Mouse (Mus musculus) urinary bladder, adult 18-20 months (tissue): ENCODE measurements at regions not wholly inside any gene's neighbourhood (a gene's known extent, or its start where the extent isn't known, plus 50 kb on each side); places are given as distances from the start of the nearest gene placed in this dataset.

Experiments used
- DNase-seq, 2 experiments: peaks; one replicate each; pipeline ENCODE4 v3.0.0; 2022; ENCODE audit warnings: low spot score in 2 of 2, mixed read lengths in 2 of 2

DNA sequence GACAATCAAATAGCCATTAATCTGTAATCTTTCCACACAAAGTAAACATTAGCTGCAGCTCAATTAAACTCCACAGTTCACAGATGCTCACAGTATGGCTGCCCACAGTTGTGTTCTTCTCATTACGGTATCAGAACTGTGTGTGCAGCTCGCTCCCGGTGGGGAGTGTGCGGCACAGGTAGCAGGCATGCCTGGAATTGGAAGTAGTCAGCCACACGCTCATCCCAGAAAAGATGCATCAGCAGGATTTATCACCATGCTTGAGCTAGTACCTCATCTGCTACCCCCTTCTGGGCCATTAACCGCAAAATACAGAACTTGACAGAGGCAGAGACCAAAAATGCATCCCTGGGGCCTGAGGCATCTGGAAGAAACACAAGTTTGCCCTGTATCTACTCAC is 437.8 kb downstream of the Adam3 start:
- DNase-seq: no peak

DNA sequence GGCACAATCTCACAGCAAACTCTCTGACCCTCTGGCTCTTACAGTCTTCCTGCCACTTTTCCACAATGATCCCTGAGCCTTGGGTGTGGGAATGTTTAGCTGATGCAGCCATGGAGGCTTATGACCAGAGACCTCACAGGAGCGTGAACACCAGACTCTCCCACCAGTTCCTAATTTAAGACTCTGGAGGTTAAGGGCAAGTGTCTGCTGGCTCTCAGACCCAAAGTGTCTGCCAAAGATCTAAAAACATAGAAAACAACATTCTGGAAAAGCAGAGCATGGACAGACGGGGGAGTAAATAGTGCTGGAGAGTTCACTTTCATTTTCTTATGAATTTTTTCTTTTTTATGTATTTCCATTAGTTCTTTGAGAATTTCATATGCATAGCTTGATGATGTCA is 440.7 kb downstream of the Adam3 start:
- no peak for DNase-seq

DNA sequence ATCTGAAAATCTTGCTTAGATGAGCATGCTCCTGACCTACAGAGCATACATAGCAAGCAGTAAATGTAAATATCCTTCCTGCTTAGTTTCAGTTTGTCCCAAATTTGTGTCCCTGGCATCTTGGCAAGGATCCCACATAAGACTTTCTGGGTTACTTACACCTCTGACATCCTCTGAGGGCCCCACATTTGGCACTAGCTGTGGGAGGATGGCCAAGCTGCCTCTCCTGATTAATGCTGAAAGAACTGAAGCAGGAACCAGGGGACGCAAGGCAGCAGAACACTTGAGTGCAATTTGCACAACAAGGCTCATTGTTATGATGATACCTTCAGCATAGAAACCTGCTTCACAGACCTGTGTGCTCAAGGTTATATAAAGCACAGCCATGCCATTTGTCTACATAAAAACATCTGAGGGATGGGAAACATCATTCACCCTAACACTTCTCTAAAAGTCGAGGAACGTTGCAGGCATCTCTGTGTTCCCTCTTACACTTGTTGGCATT is 441.7 kb downstream of the Adam3 start:
- DNase-seq: no peak

DNA sequence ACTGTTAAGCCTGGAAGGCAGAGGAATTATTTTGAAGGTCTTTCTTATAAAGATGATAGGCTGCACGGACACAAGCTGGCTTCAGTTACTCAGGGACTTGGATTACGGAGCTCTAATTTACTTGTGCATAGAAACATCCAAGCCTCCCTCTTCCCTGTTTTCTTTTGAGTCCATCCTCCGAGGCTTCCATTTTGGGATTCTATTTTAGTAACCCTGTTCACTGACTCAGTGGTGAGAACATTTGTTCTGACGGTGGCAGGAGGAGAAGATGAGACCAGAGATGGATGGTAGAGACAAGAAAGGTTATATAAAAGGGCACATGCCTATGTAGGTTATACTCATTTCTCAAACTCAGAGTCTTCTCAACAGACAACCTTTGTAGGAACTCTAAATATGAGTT is 445.4 kb downstream of the Adam3 start:
- DNase-seq: no peak

DNA sequence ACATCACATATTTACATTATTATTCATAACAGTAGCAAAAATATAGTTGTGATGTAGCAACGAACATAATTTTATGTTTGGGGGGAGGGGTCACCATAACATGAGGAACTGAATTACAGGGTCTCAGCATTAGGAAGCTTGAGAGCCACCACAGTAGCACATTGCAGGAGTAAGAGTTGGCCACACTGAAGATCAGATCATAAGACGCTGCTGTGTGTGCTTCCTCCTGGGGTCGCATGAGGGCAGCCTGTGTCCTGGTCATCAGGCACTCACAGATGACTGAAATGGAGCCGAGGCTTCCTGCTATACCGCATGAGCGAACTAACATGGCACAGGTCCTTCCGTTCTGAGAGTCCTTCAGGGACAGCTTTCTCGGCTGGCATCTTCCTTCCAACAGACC is 447.3 kb downstream of the Adam3 start:
- no peak for DNase-seq

DNA sequence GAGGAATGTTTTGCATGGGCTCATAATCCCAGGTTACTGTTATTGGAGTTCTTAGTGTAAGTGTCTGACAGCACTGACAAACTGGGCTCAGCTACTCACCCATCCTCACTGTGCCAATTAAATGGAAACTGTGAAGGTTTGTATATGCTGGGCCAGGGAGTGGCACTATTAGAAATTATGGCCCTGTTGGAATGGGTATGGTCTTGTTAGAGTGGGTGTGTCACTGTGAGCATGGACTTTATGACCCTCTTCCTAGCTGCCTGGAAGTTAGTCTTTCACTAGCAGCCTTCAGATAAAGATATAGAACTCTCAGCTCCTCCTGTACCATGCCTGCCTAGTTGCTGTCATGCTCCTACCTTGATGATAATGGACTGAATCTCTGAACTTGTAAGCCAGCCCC is 464.3 kb downstream of the Adam3 start:
- DNase-seq: no peak

DNA sequence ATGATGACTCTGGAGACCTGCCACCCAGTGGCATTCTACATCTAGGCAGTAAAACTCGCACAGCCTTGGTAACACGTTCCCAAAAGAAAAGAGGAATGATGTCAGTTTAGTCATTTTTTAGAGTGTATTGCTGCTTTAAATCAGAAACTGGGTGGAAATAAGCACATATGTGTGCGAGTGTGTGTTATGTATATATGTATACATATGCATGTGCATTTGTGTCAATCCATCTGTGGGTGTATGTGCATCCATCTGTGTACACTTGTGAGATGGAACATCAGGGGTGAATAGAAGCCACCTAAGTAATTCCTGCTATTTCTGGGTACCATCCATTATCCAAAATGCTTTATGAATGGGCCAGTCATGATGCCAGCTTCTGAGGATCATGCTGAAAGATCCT is 467.0 kb downstream of the Adam3 start:
- no peak for DNase-seq

DNA sequence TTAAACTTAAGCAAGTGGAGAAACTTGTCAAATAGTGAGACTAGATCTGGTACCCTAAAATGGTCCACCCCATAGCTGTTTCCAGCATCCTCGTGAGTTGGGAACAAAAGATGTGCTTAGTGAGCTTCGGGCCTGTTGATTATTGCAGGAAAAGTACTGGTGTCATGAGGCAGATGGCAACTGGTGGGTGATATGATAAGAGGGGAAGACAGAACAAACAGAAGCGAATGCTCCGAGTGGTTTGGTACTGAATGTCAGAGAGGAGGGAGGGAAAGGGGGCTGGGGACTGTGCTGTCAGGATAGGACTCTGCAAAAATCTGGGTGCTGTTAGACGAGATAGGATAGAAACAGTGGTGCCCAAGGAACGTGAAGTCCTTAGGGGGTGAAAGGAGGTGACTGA is 483.4 kb downstream of the Adam3 start:
- no peak for DNase-seq

DNA sequence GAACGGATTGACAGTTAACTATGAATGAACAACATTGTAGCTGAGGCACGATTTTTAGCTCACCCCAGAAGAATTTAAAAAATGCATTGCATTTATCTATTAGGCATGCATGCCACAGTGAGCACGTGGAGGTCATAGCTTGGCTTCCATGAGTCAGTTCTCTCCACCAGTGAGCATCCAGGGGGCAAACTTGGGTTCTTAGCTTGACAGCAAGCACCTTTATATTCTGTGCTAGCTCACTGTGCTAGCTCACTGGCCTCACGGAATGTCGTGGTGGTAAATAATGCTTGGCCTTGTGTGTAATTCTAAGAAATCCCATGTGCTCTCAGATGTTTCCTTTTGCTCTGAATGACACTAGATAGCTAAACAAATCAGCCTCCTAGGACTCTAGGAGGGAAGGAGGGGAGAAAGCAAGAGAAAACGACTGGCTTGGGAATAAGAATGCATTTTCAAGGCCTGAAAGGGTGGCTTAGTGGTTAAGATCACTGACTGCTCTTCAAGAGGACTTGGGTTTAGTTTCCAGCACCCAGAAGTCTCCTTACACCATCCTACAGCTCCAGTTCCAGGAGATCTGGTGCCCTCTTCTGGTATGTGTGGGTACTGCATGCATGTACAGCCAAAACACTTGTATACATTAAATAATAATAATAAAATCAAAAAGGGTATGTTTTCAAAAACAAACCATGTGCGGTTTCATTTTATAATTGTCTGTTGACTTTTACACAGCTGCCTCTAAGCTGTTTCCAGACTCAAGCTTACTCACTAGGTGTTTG is 485.3 kb downstream of the Adam3 start:
- DNase-seq: no peak

DNA sequence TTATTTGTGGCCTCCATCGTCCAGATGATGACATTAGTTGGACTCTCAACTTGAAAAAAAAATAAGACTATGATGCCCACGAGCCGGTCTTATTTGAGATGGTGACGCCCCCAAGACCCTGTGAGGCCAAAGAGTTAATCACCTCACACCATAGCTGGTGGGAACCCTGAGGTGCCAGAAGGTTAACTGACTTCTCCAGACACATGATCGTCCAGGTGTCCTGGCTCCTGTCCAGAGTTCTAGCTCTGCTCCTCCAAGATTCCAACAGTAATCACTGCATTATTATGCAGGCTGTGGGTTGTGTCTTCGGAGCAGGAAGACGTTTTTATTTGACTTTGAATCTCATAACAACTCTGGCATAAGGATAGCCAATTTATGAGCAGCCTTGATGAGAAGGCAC is 490.7 kb downstream of the Adam3 start:
- no peak for DNase-seq

DNA sequence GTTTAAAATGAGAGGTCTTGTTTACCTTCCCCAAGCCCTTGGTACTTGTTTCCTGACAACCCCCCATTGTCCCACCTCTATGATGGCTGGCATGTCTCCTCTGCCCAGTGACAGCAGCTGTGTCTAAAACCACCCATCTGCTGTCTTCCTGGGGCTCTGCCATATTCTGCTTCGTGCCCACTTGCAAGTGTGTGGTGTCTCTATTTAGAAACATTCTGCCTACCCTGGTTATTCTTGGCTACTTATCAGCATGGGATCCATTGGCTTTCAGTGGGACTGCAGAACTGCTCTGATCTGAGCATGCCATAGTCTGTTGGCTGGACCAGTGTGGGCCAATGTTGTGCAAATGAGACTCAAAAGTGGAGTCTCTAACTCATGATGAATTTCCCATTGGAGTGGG is 497.5 kb downstream of the Adam3 start:
- no peak for DNase-seq

DNA sequence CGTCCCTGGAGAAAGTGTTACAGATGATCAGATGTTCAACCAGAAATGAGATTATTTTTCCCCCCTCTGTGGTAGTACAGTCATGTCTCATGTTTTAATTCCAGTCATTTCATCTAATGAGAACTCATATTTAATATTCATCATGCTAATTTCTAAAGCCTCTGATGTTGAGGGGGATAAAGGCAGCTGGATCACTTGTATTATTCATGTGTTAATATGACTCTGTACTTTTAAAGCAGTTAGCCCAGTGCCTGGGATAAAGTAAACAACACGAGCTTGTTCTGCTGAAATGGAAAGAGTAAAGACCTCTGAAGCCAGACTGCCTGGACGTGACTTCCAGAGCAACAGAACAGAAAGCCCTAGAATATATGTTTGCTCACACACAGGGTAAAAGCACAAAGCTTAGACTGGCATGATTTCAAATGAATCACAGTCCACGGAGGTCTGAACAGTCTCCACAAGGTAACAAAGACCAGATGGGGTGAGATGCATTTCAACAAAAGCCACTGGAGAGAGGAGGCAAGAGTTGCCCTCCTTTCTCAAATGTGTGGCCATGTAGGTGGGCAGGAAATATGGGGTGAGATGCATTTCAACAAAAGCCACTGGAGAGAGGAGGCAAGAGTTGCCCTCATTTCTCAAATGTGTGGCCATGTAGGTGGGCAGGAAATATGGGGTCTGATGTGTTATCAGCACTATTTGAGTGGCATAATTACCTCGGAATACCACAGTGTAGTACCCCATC is 498.1 kb downstream of the Adam3 start:
- DNase-seq: no peak

DNA sequence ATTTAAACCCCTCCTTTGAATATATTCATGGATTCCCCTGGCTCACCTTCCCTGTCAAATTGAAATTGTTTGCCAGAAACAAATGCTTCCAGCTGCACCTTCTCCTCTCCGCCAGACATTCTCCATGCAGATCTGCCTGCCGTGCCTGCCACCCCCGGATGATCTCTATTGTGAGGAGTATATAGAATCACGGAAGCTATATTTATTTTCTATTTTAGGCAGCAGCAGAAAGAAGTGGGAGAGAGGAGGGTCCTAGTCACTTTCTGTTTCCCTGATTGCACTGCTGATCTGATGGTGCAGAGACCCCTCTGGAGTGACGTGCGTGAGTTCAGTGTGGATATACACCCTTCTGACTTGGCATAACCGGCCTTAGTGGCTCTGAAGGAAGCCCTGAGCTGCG is 505.4 kb downstream of the Adam3 start:
- no peak for DNase-seq

DNA sequence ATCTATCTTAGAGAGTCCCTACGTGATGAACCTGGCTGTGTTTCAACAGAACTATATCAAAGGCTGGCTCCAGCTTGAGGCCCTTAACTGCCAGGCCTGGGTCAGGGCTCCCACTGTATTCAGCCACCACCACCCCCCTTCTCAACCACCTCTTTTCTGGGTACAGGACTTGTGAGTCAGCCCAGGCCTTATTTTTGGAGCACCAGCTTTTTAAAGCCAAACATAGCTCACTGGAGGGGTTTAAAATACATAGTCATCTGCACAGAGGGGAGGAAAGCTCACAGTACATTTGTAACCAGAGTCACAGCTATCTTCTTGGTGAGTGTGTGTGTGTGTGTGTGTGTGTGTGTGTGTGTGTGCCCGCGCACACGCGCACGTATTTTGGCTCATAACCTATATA is 509.0 kb downstream of the Adam3 start:
- DNase-seq: no peak

DNA sequence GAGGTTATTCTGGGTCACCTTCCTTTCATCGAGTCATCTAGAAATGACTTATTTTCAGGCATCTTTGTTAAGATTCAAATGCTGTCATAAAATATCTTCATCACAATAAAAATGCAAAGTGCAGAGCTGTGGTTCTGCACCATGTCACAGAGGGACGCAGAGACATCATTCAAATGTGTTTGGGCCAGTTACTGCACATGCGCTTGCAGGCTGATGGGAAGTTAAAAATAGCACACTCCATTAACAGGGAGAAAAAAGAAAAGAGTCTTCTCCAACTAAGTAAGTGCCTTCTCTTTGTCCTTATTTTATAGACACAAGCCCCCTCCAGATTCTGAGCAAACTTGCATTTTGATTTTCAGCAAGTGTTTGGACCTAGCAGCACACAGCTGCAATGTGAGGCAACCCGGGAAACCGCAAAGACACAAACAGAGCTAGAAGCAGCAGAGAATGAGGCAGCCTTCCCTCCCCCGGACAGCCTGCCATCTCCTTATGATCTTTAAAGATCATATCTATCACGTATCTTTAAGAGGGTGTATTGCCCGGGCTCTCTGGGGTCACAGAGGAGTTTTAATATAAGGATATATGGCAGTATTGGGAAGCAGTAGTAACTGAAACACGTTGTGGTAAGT is 510.0 kb downstream of the Adam3 start:
- no peak for DNase-seq

DNA sequence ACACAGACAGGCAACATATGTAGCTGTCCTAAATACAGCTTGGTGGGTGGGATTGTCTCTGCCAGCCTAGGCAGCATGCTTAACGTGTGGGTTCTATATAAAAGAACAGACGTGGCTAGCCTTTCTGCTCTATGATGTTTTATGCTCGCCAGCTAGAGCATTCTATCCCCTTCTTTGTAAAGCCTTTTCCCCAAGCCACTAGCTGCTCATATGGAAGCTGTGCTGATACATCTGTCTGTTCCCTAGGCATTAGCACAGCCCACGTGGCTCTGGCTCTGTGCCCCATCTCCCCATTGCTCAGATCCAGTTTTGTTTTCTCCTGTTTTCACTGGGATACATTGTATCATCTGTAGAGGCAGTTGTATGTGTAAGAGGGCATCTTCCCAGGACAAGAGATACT is 511.3 kb downstream of the Adam3 start:
- no peak for DNase-seq

DNA sequence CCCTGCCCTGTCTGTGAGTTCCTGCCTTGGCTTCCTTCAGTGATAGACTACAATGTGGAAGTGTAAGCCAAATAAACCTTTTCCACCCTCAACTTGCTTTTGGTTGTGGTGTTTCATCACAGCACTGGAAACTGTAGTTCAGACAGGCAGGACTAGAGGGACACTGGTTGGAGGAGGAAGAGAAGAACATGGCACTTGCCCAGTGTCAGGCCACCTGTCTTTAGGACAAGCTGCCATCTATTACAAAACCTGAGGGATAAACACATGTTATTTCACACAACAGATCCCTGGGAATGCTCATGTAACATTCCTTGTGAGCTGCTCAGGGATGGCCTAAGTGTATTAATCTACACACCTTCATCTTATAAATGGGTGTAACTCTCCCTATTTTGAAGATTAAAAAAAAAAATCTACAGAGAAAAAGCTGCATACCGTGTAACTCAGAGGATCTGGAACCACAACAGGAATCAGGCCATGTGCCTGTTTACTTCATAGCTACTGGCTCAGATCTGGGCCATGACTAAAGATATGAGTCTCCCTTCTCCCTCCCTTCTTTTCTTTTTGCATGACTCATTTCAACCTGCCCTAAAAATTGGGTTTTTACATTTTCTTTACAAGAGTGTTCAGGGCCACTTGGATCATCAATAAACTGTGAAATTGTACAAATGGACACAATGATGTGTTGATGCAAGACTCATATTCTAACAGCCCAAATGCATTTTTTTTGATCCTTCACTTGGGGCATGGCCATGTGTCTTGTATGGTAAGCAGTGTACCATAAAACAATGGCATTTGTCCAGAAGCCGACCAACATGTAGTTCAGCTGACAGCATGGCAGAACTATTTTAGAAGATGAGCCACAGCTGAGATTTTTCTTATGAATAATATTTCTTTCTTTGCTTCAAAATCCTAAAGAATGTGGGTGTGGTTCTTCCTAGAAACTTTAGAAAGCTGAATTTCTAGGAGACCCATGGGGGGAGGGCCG is 513.1 kb downstream of the Adam3 start:
- no peak for DNase-seq

DNA sequence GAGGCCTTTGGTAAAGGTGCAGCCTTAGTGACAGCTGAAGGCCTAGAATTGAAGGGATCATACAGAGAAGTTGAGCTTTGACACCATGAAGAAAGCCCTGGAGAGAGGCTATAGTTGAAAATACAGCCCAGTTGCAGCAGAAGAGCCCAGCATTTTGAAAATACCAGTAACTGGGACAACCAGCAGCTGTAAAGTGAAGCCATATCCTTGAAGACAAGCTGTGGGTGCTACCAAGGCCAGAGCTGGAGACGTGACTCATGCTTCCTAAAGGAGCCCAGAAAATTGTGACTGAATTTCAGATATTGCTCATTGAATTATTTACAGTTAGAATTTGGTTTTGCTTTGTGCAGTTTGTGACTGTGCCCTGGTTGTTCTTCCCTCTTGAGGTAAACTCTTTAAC is 514.6 kb downstream of the Adam3 start:
- no peak for DNase-seq
